ENCODE assay signal across 26 mouse cellular contexts in genomic region chr5:138226491-138226890, GRCm38 (mm10). TPM values are rescaled to one million over a fixed set of nuclear protein-coding genes. Genes with fewer than 3 reads are reported as not detected.
"Had no signal": no experiment of that assay in that cellular context is flagged by ENCODE, and none has a peak within 500 bp of the region (broad histone marks: within the 10 kb centered on the region; RNA-seq: fewer than 3 reads in every experiment).

No protein-coding gene starts in this region.

- DNase-seq: kidney, adult 2 months; kidney, postnatal 25 days; layer of hippocampus, adult 9-11 months; liver; liver, postnatal 0 days; lung, embryonic 14.5 days; midbrain, embryonic 14.5 days; right cerebral cortex, postnatal 4 days; thymus, adult 2 months; thymus, postnatal 14 days; thymus, postnatal 4 days had no signal

- H3K27me3 ChIP-seq: limb, embryonic 13.5 days had no signal

- H3K9ac ChIP-seq: limb, embryonic 13.5 days; liver, embryonic 14.5 days; liver, postnatal 0 days; lung, embryonic 14.5 days had no signal

- ATAC-seq: intestine, embryonic 16.5 days; liver, postnatal 0 days; lung, postnatal 0 days had no signal

- H3K4me3 ChIP-seq: layer of hippocampus, adult 2 months; limb, embryonic 10.5 days; limb, embryonic 13.5 days had no signal

- H3K36me3 ChIP-seq: limb, embryonic 10.5 days; limb, embryonic 13.5 days had no signal

- H3K4me2 ChIP-seq: limb, embryonic 13.5 days; lung, embryonic 14.5 days; midbrain, embryonic 11.5 days had no signal

- H3K4me1 ChIP-seq: limb, embryonic 10.5 days; limb, embryonic 13.5 days had no signal

- H3K9me3 ChIP-seq: limb, embryonic 10.5 days; limb, embryonic 13.5 days had no signal

- H3K27ac ChIP-seq: kidney, postnatal 0 days; layer of hippocampus, adult 2 months; limb, embryonic 10.5 days; limb, embryonic 13.5 days; liver, embryonic 14.5 days; stomach, postnatal 0 days had no signal

RNA-seq across cellular contexts. Expression of gene Nxpe5, which starts 0.8 kb away (rescaled TPM):
- total RNA-seq: layer of hippocampus, adult 2 months; layer of hippocampus, postnatal 25 days; midbrain, postnatal 0 days had no signal
- polyA plus RNA-seq: intestine, embryonic 16.5 days; kidney, embryonic 14.5 days; limb, embryonic 10.5 days; limb, embryonic 13.5 days; lung, embryonic 14.5 days; midbrain, embryonic 11.5 days; midbrain, embryonic 14.5 days; midbrain, postnatal 0 days; neural tube, embryonic 11.5 days; neural tube, embryonic 14.5 days; stomach, embryonic 14.5 days had no signal
